Mouse (Mus musculus) hindbrain, embryonic 16.5 days (tissue): ENCODE results near the gene Espl1. TPM values are rescaled to one million over a fixed set of nuclear protein-coding genes. Genes with fewer than 3 reads are reported as not detected.

ENCODE experiments used
- polyA plus RNA-seq: library from polyadenylated mRNA; unstranded; fragments of >200 nt; fragmentation: Nextera tagmentation; extraction: Ambion mirVana; gene quantifications from 2 replicates; pipeline ENCODE4 v1.2.1, GENCODE M21; 2015

Espl1 gene
- polyA plus RNA-seq, 1 experiment from 2014 or later: 4.1 TPM

Other genes starting within 250 kb of the Espl1 start
- gene Eif4b, start 222.5 kb upstream of the Espl1 start, polyA plus RNA-seq: 76.0 and 84.8 TPM in 2 replicates
- 8.7 and 14.9 TPM in 2 replicates for gene Tns2, start 195.9 kb upstream of the Espl1 start, polyA plus RNA-seq
- gene Spryd3, start 160.0 kb upstream of the Espl1 start, polyA plus RNA-seq: 105 and 108 TPM in 2 replicates
- gene Igfbp6, start 151.9 kb upstream of the Espl1 start, polyA plus RNA-seq: 3.9 and 4.4 TPM in 2 replicates
- not detected in 2 replicates for gene Soat2, start 145.7 kb upstream of the Espl1 start, polyA plus RNA-seq
- gene Zfp740, start 93.0 kb upstream of the Espl1 start, polyA plus RNA-seq: 39.6 and 51.0 TPM in 2 replicates
- 35.5 and 43.3 TPM in 2 replicates for gene Csad, start 91.5 kb upstream of the Espl1 start, polyA plus RNA-seq
- gene Itgb7, start 64.3 kb upstream of the Espl1 start, polyA plus RNA-seq: 1.1 and 2.0 TPM in 2 replicates
- gene Rarg, start 38.7 kb upstream of the Espl1 start, polyA plus RNA-seq: 5.6 and 7.6 TPM in 2 replicates
- gene Gm9918, start 25.7 kb upstream of the Espl1 start, polyA plus RNA-seq: 0.06 and 0.14 TPM in 2 replicates
- gene Mfsd5, start 16.8 kb upstream of the Espl1 start, polyA plus RNA-seq: 65.9 and 67.6 TPM in 2 replicates
- 448 and 464 TPM in 2 replicates for gene Pfdn5, start 29.9 kb downstream of the Espl1 start, polyA plus RNA-seq
- gene Myg1, start 35.4 kb downstream of the Espl1 start, polyA plus RNA-seq: 88.1 and 99.0 TPM in 2 replicates
- gene Aaas, start 54.5 kb downstream of the Espl1 start, polyA plus RNA-seq: 36.1 and 38.1 TPM in 2 replicates
- 0.46 and 1.0 TPM in 2 replicates for gene Sp7, start 70.9 kb downstream of the Espl1 start, polyA plus RNA-seq
- 3.4 and 3.5 TPM in 2 replicates for gene Sp1, start 109.9 kb downstream of the Espl1 start, polyA plus RNA-seq
- gene Amhr2, start 149.1 kb downstream of the Espl1 start, polyA plus RNA-seq: 0.10 and 0.30 TPM in 2 replicates
- 83.3 and 98.7 TPM in 2 replicates for gene Prr13, start 162.8 kb downstream of the Espl1 start, polyA plus RNA-seq
- gene Pcbp2, start 174.3 kb downstream of the Espl1 start, polyA plus RNA-seq: 120 TPM in 2 replicates
- gene Gm10337, start 207.5 kb downstream of the Espl1 start, polyA plus RNA-seq: 8.1 and 21.8 TPM in 2 replicates
- 55.7 and 62.4 TPM in 2 replicates for gene Map3k12, start 220.8 kb downstream of the Espl1 start, polyA plus RNA-seq
- gene Tarbp2, start 221.9 kb downstream of the Espl1 start, polyA plus RNA-seq: 104 and 109 TPM in 2 replicates
- gene Npff, start 228.7 kb downstream of the Espl1 start, polyA plus RNA-seq: 4.1 and 5.0 TPM in 2 replicates